Mouse (Mus musculus) intestine, embryonic 16.5 days (tissue): ENCODE data around the gene Rtn4r. TPM values are rescaled to one million over a fixed set of nuclear protein-coding genes. Genes with fewer than 3 reads are reported as not detected.

Experiments used
- ATAC-seq: fragments of 200-750 bp; cut with Nextera tagmentation; 2 replicates; pipeline ENCODE4 v1.8.0; 2017; ENCODE audit warnings: moderate TSS enrichment, moderate library complexity
- H3K27ac ChIP-seq: fragments of 300-500 bp; sonication (generic); 2 replicates; pipeline ENCODE4 v1.5.1; 2014; ENCODE audit warnings: mild to moderate bottlenecking, low read length
- H3K27me3 ChIP-seq: fragments of 300-500 bp; sonication (generic); replicated peaks from 2 replicates; pipeline ENCODE4 v1.6.1; 2014; ENCODE audit warnings: low read length, control low read depth, mixed read lengths; ENCODE audit not compliant: control insufficient read depth, insufficient read depth
- H3K36me3 ChIP-seq: fragments of 300-500 bp; sonication (generic); 2 replicates; pipeline ENCODE4 v1.6.1; 2014; ENCODE audit warnings: low read length, control low read depth; ENCODE audit not compliant: control insufficient read depth, insufficient read depth
- H3K4me1 ChIP-seq: fragments of 300-500 bp; sonication (generic); 2 replicates; pipeline ENCODE4 v1.6.1; 2014; ENCODE audit warnings: low read length, control low read depth, mixed read lengths; ENCODE audit not compliant: control insufficient read depth, insufficient read depth
- H3K4me2 ChIP-seq: fragments of 300-500 bp; sonication (generic); 2 replicates; pipeline ENCODE4 v1.6.1; 2014; ENCODE audit warnings: low read depth, low read length, control low read depth
- H3K4me3 ChIP-seq: fragments of 300-500 bp; sonication (generic); 2 replicates; pipeline ENCODE4 v1.5.1; 2014; ENCODE audit warnings: mild to moderate bottlenecking, low read length
- H3K9ac ChIP-seq: fragments of 300-500 bp; sonication (generic); 2 replicates; pipeline ENCODE4 v1.6.1; 2014; ENCODE audit warnings: low read depth, low read length
- H3K9me3 ChIP-seq: fragments of 300-500 bp; sonication (generic); 2 replicates; pipeline ENCODE4 v1.6.1; 2016; ENCODE audit warnings: low read length, control low read depth; ENCODE audit not compliant: control insufficient read depth
- WGBS: fragments of 180-500 bp; shearing (Covaris S2); extraction: QIAGEN DNeasy Blood & Tissue Kit; methylation state at CpG from one replicate; pipeline ENCODE4 v1.1.7; 2014; 5-methylcytosine and 5-hydroxymethylcytosine counted together
- polyA plus RNA-seq: library from polyadenylated mRNA; unstranded; fragments of >200 nt; fragmentation: Nextera tagmentation; extraction: Ambion mirVana; gene quantifications from 2 replicates; pipeline ENCODE4 v1.2.1, GENCODE M21; 2015

The Rtn4r gene
- polyA plus RNA-seq, 1 experiment from 2014 or later = 0.73 TPM

DNA sequence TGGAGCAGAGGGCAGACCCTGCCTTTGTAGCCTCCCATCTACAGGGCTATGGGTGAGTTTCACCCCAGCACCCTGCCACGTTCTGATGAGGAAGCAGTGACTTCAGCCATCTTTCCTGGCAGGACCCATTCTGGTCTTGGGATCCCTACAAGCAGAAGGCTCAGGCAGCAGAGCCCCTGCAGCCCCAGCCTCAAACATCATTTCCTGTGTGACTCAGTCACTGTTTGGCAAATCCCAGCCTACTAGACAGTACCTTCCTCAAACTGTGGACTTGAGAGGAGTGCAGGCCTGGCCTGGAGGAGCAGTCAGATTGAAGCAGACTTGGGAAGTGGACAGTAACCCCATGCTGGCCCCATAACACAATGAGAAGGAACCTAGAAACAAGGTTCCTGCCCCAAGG, 33.7 kb downstream of the Rtn4r start:
- no peak for ATAC-seq
- H3K4me2 ChIP-seq = no peak overlapping the region
- H3K4me1 ChIP-seq = peaks cover 30% of the 10 kb centered on the region
- H3K9me3 ChIP-seq = no peaks in the 10 kb centered on the region
- H3K27ac ChIP-seq = no peak overlapping the region
- H3K4me3 ChIP-seq = no peak overlapping the region
- no peak overlapping the region for H3K9ac ChIP-seq
- no peaks in the 10 kb centered on the region for H3K27me3 ChIP-seq
- 56% methylated on average over 1 of the region's 1 CpGs for WGBS
- H3K36me3 ChIP-seq = no peaks in the 10 kb centered on the region

DNA sequence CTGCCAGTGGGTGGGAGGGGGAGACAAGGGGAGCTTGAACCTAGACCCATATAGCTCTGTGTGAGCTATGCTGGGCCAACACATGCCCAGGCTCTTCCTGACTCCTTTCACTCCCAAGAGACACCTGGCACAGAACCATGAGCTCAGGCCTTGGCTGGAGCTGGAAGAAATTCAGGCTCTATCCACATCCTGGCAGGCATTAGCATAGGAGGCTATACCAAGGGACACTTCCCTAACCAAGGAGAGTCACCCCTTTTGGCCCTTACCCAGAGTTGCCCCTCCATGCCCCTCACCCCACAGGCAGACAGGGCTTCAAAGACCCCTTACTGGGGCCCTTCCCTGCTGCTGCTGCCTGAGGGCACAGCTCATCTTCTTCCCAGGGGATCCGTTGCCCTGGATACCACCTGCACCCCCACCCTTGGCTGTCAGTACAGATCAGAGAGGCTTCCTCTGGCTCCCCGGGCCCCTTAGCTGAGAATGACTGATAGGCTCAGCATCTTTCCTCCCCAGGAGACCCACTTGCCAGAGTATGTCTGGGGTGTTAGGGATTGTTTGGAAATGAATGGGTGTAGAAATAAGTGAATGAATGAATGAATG, 37.3 kb downstream of the Rtn4r start:
- WGBS = 36% methylated on average over 2 of the region's 2 CpGs
- no peak for ATAC-seq
- H3K4me1 ChIP-seq = peaks cover 16% of the 10 kb centered on the region
- H3K4me3 ChIP-seq = no peak overlapping the region
- H3K27ac ChIP-seq = no peak overlapping the region
- H3K9ac ChIP-seq = no peak overlapping the region
- H3K36me3 ChIP-seq = no peaks in the 10 kb centered on the region
- no peak overlapping the region for H3K4me2 ChIP-seq
- no peaks in the 10 kb centered on the region for H3K27me3 ChIP-seq
- H3K9me3 ChIP-seq = no peaks in the 10 kb centered on the region

DNA sequence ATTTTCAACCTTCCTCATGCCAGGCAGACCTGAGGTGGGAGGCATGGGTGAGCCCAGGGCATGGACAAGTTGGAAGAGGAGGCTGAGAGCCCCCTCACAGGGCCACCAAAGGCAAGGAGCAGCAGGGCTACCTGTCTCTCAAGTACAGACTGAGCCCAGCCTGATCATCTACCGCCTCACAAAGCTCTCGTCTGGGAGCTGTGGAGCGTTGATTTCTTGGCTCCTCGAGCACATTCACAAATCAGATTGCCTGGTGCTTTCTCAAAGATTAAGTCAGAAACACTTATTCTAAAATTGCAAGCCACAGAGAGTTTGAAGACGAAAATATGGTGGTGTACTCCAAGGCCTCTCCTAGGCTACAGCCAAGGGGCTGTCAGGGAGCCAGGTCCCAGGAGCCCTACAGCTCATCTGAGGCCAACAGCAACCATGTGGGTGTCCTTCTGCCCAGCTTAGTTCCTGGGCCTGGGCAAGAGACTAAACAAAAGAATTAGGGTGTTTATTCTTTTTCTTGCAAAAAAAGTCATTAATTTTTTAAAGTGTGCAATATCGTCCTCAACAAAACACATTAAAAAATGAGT, 39.3 kb downstream of the Rtn4r start:
- Histone ChIP-seq H3K4me1 (0 out of 2 replicates have a peak, but pooled peaks cover 2% of the 10 kb centered on the region), H3K4me2 (no peak overlapping the region), H3K27ac (no peak overlapping the region), H3K4me3 (no peak overlapping the region), H3K36me3 (no peaks in the 10 kb centered on the region), H3K9me3 (no peaks in the 10 kb centered on the region), H3K27me3 (no peaks in the 10 kb centered on the region), H3K9ac (no peak overlapping the region)
- WGBS = 76% methylated on average over 6 of the region's 6 CpGs
- ATAC-seq = no peak

DNA sequence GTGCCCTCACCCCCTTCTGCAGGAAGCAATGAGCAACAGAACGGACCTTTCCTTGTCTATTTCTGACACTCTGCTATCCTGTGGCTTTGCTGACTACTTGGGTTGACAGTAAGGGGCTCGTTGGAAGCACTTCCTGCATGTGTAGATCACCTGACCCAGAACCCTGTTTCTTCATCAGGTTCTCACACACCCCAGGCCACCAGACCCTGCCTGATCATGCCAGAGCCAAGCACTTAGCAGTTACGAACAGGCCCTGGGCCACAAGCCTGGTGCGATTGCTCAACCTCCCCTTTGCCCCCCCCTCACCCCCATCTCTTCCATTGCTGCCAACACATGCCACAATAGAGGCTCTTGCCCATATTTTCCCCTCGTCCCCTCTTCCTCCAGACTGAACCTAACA, 41.7 kb downstream of the Rtn4r start:
- 77% methylated on average over 5 of the region's 5 CpGs for WGBS
- no peaks in the 10 kb centered on the region for H3K9me3 ChIP-seq
- H3K4me2 ChIP-seq = no peak overlapping the region
- ATAC-seq = no peak
- no peak overlapping the region for H3K4me3 ChIP-seq
- no peaks in the 10 kb centered on the region for H3K27me3 ChIP-seq
- no peak overlapping the region for H3K27ac ChIP-seq
- no peak overlapping the region for H3K9ac ChIP-seq
- no peaks in the 10 kb centered on the region for H3K4me1 ChIP-seq
- no peaks in the 10 kb centered on the region for H3K36me3 ChIP-seq

DNA sequence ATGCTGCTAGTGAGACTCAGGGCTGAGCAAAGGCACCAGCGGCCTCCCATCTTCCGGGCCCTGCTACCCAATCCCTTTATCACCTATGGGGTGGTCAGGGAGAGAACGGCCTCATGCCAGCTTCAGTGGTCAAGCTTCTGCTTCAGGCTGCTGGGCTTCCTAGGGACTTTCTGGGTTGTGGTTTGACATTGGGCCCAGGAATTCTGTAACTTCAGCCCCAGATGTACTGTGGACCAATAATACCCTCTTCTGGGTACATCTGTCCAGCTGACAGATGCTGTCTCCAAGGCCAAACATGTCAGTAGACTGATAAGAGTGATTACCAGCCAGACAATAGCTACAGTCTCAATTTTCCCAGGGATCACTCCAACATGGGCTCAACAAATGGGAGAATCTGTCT, 42.3 kb downstream of the Rtn4r start:
- Histone ChIP-seq H3K27ac (no peak overlapping the region), H3K9ac (no peak overlapping the region), H3K4me1 (no peaks in the 10 kb centered on the region), H3K27me3 (no peaks in the 10 kb centered on the region), H3K4me2 (no peak overlapping the region), H3K9me3 (no peaks in the 10 kb centered on the region), H3K4me3 (no peak overlapping the region), H3K36me3 (no peaks in the 10 kb centered on the region)
- WGBS = 91% methylated on average over 3 of the region's 3 CpGs
- ATAC-seq = no peak

DNA sequence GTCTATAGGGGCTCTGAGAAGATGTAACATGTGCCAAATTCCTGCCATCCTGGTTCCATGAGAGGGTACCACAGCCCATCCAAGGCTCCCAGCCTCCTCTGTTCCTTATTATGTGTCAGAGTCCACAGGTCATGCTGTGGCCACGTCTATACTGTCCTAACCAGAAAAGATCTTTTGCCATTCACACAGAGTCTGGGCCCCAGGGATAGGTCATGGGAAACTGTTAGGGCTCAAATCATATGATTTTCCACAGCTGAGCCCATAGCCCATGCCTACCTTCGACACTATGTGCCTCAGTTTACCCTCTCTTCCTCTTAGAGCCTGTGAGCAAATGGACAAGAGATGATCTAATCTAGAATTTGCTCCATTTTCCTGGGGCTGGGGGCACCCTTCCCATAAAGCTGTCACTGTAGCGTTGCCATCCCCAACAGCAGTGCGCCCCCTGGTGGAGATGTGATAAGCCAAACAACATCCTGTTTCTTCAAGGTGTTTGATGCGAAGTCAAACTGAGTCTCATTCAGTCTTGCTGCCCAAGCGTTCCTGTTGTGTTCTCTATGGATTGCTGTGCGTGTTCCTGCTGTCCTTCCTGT, 44.9 kb downstream of the Rtn4r start:
- H3K36me3 ChIP-seq = no peaks in the 10 kb centered on the region
- WGBS = 11% methylated on average over 7 of the region's 7 CpGs
- H3K4me3 ChIP-seq = no peak overlapping the region
- H3K4me1 ChIP-seq = peaks cover 8% of the 10 kb centered on the region
- H3K4me2 ChIP-seq = no peak overlapping the region
- H3K27ac ChIP-seq = no peak overlapping the region
- H3K9me3 ChIP-seq = no peaks in the 10 kb centered on the region
- H3K9ac ChIP-seq = no peak overlapping the region
- H3K27me3 ChIP-seq = no peaks in the 10 kb centered on the region
- no peak for ATAC-seq

DNA sequence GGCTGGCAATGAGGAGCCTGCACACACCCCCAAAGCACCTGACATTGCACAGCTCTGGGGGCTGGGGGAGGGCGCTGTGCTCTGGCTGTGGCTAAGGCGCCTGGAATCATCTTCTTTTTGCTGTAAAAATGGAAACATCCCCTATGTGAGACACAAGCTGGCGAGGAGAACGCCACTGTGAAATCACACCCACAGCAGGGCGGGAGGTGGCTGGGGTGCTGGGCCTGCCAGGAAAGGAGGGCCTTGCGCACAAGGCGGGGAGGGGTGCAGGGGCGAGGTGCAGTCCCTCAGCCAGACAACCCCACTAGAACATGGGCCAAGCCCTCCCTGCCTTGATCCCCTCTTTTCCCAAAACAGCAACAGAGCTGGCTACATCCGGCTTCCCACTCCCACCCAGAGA, 45.8 kb downstream of the Rtn4r start:
- Histone ChIP-seq H3K27me3 (no peaks in the 10 kb centered on the region), H3K4me1 (peaks cover 8% of the 10 kb centered on the region), H3K9me3 (no peaks in the 10 kb centered on the region), H3K36me3 (no peaks in the 10 kb centered on the region), H3K4me3 (no peak overlapping the region), H3K27ac (no peak overlapping the region), H3K4me2 (no peak overlapping the region), H3K9ac (no peak overlapping the region)
- WGBS = 68% methylated on average over 9 of the region's 9 CpGs
- ATAC-seq = no peak

DNA sequence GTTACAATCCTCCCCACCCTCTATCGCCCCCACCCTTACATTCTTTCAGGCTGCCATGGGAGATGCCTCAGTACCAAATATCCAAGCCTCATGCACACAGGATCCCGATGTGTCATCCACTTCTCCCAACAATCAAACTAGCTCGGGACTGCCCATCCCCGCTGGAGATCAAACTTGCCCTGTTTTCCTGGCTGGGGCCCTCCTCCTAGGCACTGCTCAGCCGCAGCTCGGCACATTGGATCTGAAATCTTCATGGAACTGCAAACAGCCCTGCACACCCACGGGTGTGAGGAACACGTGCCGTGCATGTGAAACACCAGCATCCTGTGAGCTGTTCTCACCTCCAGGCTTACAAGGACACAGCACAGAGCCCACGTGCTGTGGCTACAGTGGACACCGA, 46.3 kb downstream of the Rtn4r start:
- ATAC-seq = no peak
- Histone ChIP-seq H3K4me2 (no peak overlapping the region), H3K9ac (no peak overlapping the region), H3K27ac (no peak overlapping the region), H3K4me1 (peaks cover 9% of the 10 kb centered on the region), H3K27me3 (no peaks in the 10 kb centered on the region), H3K4me3 (no peak overlapping the region), H3K36me3 (no peaks in the 10 kb centered on the region), H3K9me3 (no peaks in the 10 kb centered on the region)
- WGBS = 61% methylated on average over 11 of the region's 11 CpGs

DNA sequence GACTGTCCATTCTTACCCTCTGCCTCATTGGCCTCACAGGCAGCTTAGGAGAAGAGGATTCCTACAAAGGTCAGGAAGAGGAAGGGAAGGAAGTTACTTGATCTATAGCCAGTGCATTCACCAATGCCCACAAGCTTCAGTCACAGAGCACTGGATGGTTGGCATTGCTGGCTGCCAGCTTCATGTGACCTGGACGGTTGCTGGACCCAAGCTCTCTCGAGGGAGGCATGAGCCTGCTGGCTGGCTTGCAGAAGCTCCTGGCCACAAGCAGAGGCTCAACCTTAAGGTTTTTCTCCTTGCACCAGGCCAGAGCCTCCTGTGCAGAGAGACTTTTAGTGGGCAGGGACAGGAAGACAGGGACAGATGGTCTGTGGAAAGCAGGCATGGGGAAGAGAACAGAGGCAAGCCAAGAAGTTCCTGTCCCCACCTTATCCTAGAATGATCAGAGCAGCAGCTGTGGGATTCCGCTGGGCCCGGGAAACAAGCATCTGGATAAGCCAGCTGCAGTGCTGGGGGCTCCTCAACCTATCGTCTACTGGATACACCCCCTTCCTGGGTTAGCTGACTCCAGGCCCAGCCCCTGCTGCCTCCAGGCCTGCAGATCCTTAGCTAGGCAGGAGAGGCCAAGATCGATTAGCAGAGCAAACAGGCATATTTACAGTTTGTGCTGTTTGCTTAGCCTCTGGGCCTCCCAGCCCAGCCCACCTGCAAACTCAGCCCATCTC, 48.5 kb downstream of the Rtn4r start:
- Histone ChIP-seq H3K9ac (no peak overlapping the region), H3K27ac (no peak overlapping the region), H3K27me3 (no peaks in the 10 kb centered on the region), H3K36me3 (no peaks in the 10 kb centered on the region), H3K4me2 (no peak overlapping the region), H3K4me1 (peaks cover 16% of the 10 kb centered on the region), H3K4me3 (no peak overlapping the region), H3K9me3 (no peaks in the 10 kb centered on the region)
- peak; percentile 67 for ATAC-seq
- WGBS = 28% methylated on average over 6 of the region's 6 CpGs
